Mouse (Mus musculus) forelimb bud, embryonic 11.5 days (tissue): ENCODE measurements around the gene Sec11a.

Experiments
- DNase-seq: peaks from one replicate; pipeline ENCODE4 v3.0.0-alpha.2; 2012; ENCODE audit warnings: low read depth, low spot score

Gene Sec11a

DNA sequence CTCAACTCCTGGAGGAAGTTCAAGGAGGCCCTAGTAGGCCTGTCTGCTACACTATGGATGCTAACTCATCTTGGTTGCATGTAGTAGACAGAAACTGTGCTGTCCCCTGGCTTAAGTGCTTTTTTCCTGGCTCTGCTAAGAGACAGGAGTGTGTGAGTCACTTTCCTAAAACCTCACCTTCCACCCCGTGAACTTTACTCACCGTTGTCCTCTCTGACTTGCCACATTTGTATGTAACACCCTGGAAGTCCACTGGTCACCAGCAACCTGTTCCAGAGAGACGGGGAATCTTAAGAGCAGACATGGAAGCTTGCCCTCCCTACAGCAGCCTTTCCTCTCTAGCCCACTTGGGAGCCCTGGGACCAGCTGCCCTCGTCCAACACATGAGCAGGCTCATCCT, 49.9 kb downstream of the Sec11a start:
- no peak for DNase-seq

DNA sequence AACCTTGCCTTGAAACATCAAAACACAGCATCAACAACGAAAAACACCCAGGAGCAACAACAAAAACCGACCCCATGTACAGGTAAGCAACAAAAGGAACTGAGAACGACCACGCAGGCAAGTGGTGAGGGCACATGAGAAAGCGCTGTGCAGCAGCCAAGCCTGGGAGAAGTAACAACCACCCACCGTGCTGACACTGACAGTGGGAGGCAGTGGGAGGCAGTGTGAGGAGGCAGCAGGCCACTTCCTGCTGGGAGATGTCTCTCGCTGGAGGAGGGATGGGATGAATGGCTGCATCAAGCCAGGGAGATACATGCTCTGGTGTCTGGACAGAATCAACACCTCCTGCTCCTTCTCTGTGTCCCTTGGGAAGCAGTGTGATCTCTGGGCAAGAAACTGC, 50.4 kb downstream of the Sec11a start:
- DNase-seq = no peak

DNA sequence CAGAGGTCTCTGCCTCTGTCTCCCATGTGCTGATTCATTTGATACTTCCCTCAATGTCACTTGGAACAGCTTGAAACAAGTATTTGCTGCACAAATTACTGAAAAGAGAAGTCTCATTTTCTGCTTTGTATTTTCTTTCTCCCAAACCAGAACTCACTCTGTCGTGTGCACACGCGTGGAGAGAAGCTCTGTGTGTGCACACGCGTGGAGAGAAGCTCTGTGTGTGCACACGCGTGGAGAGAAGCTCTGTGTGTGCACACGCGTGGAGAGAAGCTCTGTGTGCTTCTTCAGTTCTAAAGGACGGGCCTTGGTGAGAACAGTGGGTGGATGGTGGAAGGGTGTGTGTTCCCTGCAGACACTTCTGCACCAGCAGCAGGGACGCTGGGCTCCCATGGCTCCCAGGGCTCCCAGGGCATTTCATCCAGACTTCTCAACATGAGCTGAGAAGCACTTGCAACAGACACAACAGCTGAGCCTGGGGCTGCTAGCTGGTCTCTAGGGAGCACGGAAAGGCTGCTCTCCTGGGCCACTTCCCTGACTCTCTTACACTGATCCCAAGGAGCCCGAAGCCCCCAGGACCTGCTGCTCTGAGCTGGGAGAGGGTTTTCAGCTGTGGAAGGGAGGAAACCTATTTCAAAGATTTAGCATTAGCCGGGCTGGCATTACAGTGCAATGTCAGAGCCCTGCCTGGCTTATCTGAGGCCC, 52.6 kb downstream of the Sec11a start:
- no peak for DNase-seq

DNA sequence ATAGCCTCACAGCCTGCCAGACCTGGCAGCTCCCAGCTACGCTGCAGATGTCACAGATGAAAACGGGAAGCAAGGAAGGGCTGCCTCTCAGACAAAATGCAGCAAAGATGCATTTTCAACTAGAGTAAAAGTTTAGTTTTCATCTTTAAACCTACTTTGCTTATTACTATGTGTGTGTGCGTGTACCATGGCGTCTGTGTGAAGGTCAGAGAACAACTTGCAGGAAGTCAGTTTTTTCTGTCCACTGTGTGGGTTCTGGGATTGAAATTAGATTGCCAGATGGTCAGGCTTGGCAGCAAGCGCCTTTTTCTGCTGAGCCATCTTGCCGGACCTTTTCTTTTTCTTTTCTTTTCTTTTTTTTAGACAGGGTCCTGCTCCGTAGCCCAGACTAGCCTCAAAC, 53.4 kb downstream of the Sec11a start:
- DNase-seq = no peak

DNA sequence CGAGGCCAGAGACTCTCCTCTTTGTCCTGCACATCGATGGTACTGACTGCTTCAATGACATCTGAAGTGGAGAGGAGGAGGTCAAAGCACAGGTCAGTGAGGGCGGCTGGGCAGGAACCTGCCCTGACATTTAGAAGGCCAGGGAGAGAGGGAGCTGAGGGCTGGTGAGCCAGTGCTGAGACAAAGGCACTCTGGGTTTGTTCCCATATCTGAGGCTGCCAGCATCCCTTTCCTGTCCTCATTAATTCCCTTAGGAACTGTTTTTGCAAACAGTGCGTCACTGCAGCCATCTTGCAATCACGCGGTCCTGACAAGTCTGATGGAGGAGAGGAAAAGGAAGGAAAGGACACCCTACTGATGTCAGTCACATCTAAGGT, 53.8 kb downstream of the Sec11a start:
- DNase-seq = no peak

DNA sequence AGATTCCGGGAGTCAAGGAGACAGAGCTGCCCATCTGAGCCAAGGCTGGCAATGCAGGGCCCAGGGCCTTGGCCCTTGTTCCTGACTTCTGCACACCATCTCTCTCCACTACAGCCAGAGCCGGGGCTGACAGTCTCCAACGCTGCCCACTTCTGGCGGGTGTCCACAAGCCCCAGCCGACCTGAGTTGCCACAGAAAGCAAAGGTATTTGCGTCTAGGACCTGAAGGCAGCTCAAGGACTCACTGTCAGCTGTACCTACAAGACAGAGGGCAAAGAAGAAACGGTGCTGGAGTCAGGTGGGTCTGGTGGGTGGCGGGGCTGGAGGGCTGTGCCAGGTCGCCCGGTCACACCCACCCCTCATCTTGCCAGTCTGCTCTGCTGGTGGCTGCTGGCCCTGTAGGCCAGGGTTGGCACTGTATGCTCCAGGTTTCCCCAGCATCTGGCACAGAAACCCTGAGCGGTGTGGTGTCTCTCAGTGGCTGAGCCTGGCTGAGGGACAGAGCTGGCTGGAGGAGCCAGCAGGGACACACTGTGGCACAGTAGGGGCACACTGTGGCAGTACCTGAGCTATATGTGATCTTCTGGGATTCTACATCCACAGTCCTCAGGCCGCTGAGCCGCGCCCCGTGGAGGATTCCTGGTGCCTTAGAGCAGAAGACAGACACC, 54.4 kb downstream of the Sec11a start:
- DNase-seq = no peak

DNA sequence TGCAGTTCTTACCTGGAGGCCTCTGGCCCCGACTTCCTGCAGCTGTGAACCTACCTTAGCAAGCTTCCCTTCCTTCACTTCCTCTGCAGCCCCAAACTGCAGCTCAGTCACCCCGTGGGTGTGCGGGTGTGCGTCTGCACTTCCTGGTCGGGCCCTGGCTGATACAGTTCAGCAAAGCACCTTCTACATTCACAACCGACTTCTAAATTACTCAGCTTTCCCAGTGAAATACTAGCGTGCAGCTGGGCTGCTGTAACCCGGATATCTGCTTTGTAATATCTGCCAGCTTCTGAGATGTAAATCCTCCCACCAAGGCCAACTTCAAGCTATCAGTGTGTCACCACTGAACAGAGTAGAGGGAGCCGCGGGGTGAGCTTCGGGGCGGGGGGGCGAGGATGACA, 57.7 kb downstream of the Sec11a start:
- no peak for DNase-seq

DNA sequence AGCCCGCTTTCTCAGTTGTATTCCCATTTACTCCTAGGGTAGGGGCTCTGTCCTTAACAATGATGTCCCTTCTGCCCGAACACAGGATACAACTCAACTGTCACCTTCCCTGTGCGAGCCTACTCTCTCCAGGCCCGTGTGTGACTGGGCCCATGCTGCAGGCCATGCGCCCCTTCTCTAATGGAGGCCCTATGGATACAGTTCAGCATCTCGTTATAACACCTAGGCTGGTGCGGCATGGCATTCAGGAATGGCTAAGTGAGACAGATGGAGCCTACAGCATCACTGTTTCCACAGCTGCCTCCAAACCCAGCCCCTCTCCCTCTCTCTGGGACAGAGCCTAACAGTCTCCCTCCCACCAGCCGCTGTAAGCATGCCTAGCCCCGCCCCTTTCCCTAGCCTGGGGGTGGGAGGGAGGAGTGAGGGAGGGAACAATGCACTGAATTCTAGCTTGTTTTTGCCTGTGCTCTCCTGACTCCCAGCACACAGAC, 58.5 kb downstream of the Sec11a start:
- DNase-seq = peak; percentile 63

DNA sequence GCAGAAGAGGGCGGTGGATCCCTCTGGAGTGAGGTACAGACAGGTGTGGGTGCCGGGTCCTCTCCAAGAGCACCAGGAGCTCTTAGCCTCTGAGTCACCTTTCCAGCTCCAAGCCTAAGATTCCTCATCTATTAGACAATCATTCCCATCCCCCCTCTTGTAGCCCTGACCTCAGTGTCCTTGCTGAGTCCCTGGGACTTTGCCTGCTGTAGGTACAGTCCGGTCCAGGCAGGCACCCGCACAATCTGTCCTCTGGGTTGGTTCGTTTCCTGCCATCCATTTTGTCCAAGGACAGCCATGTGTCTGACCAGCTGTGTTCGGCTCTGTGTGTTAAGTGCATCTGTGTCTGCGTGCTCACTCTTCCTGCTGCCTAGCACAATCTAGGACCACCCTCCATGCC, 59.0 kb downstream of the Sec11a start:
- DNase-seq = no peak

DNA sequence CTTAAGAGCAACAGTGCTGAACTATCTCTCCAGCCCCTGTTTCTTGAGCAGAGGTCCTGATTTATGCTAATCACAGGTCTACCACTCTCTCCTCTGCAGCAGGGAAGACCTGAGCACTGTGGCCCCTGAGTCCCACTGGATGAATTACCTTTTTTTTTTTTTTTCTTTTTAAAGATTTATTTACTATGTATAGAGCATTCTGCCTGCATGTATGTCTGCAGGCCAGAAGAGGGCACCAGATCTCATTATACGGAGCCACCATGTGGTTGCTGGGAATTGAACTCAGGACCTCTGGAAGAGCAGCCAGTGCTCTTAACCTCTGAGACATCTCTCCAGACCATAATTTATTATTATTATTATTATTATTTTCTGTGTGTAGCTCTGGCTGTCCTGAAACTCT, 61.9 kb downstream of the Sec11a start:
- no peak for DNase-seq

DNA sequence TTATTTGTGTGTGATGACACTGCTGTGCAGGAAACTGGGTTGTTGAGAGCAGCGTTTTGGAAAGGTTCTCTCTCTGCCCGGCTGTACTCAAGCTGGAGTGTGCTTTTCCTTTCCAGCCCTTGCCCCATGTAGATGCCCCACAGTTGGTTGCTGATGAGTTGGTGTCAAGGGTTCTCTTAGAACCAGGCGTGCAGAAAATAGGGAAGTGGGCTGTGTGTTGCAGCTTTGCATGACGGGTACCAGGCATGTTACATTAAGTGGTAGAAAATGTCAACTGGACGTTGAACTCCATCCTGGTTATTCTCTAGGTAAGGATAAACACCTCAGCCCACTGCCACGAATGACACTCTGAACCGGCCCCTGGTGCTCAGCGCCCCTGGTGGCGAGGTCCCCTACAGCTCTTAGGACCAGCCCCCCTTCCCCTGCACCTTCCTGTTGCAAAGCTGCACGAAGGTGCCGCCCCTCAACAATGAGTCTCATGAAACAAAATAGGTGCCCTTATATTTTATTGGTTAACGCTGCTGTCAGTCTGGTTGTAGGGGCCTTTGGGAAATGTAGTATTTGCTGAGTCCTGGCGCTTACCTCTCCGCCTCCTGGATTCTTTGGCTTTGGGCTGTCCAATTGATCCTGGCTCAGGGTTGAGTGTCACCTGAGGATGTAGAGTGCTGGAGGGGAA, 64.6 kb downstream of the Sec11a start:
- peak; percentile 81 for DNase-seq

DNA sequence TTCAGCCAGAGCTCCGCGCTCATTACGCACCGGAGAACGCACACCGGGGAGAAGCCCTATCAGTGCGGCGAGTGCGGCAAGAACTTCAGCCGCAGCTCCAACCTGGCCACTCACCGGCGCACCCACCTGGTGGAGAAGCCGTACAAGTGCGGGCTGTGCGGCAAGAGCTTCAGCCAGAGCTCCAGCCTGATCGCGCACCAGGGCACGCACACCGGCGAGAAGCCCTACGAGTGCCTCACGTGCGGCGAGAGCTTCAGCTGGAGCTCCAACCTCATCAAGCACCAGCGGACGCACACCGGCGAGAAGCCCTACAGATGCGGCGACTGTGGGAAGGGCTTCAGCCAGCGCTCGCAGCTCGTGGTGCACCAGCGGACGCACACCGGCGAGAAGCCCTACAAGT, 71.9 kb downstream of the Sec11a start:
- no peak for DNase-seq

DNA sequence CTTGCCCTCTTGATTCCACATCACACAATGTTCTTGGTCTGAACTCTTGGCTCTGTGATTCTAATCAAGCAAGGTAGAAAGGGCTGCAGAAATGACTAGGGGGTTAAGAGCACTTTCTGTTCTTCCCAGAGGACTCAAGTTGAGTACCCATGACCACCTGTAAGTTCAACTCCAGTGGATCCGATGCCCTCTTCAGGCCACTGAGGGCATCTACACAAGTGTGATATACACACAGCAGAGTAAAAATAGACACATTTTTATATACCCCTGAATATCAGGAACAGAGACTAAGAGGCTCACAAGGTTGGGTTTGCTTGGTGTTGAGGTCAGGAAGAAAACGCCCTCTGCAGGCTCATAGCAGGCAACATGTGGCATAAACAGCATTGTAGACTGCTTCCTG, 73.9 kb downstream of the Sec11a start:
- DNase-seq = no peak

DNA sequence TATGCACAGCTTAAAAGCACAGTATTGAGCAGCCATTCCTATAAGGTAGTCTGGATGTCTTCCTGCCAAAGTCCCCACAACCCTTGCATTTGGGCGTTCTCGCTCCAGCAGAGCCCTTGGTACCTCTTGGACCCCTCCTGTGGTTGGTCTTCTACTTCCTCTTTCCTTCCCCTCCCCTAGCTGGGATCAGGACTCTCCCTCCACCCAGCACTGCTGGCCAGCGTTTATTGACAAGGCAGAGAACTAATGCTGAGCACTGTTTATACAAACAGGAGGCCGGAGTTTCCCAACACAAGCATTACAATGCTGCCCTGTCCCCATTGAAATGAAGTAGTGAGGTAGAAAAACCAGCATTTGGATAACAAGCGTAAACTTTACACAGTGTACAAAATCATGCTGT, 74.5 kb downstream of the Sec11a start:
- DNase-seq = no peak

DNA sequence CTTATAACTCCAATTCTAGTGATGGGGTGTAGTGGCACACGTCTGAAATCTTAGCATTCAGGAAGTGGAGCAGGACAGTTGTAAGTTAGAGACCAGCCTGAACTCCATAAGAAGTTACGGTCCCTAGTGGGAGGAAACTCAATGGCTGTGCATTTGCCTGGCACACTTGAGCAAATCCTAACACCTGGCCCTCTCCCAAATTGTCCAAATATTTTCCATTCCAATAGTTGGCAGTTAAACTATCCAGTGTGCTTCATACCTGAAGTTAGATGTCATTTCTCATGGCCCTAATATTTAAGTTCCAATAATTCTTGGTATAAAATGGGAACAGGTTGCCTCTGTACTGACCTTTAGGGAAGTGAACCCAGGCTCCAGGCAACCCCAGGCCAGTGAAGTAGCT, 78.9 kb downstream of the Sec11a start:
- DNase-seq = no peak

DNA sequence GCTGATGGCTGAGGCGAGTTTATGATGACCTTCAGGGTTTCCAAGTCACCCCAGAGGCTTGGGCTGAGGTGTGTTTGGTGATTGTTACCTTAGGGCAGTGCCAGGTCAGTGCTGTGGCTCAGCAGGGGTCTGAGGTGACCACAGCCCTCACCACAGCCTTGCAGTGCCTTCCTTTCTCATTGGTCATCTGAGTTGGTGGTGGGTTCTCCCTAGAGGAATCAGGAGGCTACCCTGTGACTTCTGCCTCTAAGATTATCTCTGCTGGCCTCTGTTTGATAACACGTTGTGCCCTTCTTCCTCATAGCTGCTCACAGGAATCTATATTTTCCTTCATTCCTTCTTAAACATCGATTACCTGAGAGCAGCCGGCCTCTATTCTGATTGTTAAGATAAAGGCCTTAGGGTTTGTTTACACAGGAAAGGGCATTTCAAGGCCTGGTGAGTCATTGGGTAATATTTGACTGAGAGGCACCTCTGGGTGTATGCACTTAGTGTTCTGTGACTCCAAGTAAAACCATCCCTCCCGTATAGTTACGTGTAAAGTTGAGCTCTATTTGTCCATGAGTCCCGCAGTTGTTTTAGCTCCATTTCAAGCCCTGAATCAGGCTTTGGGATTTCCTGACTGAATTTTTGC, 80.9 kb downstream of the Sec11a start:
- DNase-seq = no peak

DNA sequence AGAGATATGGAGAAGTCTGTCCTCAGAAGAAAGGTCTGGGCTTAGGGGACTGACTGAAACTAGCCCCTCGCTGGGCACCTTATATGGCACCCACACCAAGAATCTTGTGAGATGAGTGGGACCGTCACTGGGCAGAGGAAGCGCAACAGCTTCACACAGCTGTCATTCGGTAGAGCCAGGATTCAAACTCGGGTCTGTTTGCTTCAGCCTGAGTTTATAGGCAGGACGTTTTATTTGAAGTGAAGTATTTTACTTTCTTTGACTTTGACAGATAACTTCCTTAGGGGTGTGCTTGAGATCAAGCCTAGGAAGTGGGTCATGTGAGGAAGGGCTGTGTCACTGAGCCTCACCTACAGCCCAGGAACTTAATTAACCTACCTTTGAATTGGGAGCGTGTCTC, 82.1 kb downstream of the Sec11a start:
- no peak for DNase-seq

DNA sequence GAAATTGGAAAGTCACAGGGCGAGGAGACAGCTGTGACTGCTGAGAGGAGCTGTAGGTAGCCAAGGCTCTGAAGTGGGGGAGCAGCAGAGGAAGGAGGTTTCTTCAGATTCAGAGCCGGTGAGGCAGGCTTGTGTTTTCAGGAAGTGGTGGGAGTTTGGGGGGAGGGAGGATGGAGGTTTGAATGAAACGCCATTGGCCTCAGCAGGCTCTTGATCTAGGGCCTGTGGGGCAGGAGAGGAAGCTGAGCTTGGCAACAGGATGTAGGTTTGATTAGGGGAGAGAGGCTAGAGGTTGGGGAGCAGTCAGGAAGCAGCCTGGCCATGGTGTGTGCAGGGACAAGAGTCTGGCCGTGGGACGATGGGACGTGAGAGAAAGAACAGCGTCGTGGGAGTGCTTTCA, 82.7 kb downstream of the Sec11a start:
- no peak for DNase-seq

DNA sequence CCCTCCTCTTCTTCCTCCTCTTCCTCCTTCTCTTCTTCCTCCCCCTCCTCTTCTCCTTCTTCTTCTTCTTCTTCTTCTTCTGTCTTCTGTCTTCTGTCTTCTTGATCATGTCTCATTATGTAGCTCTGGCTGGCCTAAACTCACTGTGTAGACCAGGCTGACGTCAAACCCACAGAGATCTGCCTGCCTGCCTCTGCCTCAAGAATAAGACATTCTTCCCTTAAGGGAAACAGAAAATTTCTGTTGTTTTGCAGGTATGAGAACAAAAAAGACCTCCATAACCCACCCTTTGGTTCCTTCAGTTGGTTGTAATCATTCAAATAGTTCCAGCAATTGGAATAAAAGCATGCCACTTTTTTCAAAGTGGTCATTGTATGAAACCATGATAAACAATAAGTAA, 83.4 kb downstream of the Sec11a start:
- no peak for DNase-seq

DNA sequence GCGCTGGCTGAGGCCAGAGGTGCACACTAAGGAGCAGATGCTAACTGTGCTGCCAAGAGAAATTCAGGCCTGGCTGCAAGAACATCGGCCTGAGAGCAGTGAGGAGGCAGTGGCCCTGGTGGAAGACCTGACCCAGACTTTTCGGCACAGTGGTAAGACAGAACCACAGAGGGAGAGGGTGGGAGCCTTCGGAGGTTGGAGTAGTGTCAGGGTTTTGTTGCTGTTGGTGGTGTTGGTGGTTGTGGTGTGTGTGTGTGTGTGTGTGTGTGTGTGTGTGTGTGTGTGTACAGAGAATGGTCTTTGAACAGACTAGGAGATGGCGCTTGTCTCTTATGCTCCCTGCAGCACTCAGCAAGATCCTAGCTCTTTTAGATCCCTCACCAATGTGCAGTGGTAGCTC, 84.1 kb downstream of the Sec11a start:
- no peak for DNase-seq

DNA sequence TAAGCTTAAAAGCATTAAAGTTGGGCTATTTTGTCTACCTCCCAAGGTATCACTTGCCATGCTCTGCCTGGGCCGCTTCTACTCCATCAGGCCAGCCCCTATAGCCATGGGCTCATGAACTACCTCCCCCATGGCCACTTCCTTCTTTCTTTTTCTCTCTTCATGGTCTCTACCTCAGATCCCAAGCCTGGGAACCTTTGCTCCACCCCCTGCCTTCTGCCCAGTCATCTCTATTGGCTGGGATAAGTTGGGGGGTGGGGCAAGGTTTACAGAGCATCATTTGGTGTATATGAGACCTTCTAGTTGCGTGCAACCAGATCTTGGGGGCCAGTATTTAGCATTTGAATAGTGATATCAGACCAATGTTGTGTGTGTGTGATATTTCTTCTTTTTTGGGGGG, 85.1 kb downstream of the Sec11a start:
- no peak for DNase-seq

DNA sequence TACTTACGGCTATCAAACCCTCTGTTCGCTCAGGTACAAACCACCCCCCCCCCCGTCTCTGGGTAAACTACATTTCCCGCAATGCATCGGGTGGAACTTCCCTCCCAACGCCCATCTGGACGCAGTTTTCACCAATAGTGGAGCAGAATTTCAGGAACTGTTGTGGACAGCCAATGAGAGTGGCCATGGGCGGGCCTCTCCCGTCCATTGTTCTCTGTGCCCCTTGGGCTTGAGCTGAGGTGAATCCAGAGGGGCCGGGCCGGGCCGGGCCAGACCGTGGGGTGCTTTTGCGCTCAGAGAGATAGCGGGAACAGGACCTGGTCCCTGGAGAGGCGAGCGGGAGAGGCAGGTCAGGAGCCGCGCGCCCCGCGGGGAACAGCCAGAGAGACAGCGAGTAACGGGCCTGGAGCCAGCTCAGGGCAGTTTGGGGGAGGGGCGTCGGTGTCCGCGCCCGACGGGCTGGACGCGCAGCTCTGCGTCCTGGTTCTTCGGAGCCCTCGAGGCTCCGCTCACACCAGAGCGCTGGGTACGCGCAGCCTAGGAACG, 86.8 kb downstream of the Sec11a start, which contains the start of gene Zscan2:
TSS of gene Zscan2 (plus strand) at position 192 of the 546 bp plus-strand sequence.
- DNase-seq = peak; percentile 97
